Mouse (Mus musculus) ovary, postnatal 14 days (tissue): ENCODE measurements around the gene Nars2.

ENCODE experiments used
- DNase-seq: peaks from one replicate; pipeline ENCODE4 v3.0.0; 2022; ENCODE audit warnings: low spot score

Gene Nars2

GRCm38 (mm10) chr7:97072061-97072460, 120.8 kb downstream of the Nars2 start:
- DNase-seq = no peak

GRCm38 (mm10) chr7:97074974-97075373, 123.7 kb downstream of the Nars2 start:
- no peak for DNase-seq

- DNase-seq = no peak
These were observed 125.7 kb downstream of the Nars2 start for GRCm38 (mm10) chr7:97076977-97077376.

GRCm38 (mm10) chr7:97078685-97079084, 127.4 kb downstream of the Nars2 start:
- DNase-seq = no peak

- DNase-seq = no peak
These were observed 127.8 kb downstream of the Nars2 start for GRCm38 (mm10) chr7:97079145-97079544.

- no peak for DNase-seq
These were observed 128.5 kb downstream of the Nars2 start for GRCm38 (mm10) chr7:97079651-97080365.

- no peak for DNase-seq
These were observed 129.4 kb downstream of the Nars2 start for GRCm38 (mm10) chr7:97080621-97081241.

- DNase-seq = peak; percentile 59
These were observed 130.1 kb downstream of the Nars2 start, which contains the start of gene Gab2 for GRCm38 (mm10) chr7:97081242-97081958. Gab2 (plus strand) TSS chr7:97081586.

GRCm38 (mm10) chr7:97081959-97082218, 130.6 kb downstream of the Nars2 start:
- DNase-seq = no peak

GRCm38 (mm10) chr7:97082219-97083101, 131.2 kb downstream of the Nars2 start:
- DNase-seq = peak; percentile 49

GRCm38 (mm10) chr7:97083579-97083978, 132.3 kb downstream of the Nars2 start:
- no peak for DNase-seq

GRCm38 (mm10) chr7:97084181-97084580, 132.9 kb downstream of the Nars2 start:
- DNase-seq = no peak

- no peak for DNase-seq
These were observed 134.0 kb downstream of the Nars2 start for GRCm38 (mm10) chr7:97085291-97085690.

GRCm38 (mm10) chr7:97094241-97094640, 142.9 kb downstream of the Nars2 start:
- no peak for DNase-seq

- no peak for DNase-seq
These were observed 156.8 kb downstream of the Nars2 start for GRCm38 (mm10) chr7:97108119-97108518.
